Mouse (Mus musculus): ENCODE data around the gene Tspan2. TPM values are rescaled to one million over a fixed set of nuclear protein-coding genes. Genes with fewer than 3 reads are reported as not detected.

Tspan2 gene
- total and polyA plus RNA-seq, 3 experiments, result 0.11 TPM; not detected in 2

DNA sequence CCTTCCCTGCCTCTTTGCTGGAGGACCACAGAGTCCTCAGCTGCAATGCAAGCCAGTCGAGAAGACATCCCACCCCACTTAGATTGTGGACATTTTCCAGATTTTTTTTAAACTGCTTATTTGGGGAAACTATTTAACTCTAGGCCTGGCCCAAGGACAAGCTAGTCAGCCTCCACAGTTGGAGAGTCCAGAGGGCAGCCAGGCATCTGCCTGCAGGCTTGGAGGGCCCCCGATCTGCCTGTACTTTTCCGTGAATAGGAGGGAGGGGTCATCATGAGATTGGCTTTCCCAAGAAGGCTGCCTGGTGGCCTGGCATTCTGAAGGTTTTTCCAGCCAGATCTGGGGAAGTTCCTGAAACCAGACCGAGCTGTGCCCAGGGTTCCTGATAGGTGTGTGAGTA, 33.0 kb upstream of the Tspan2 start:
- H3K4me1 ChIP-seq (ENCODE audit: insufficient read depth, low read depth, low read length), result no peaks in the 10 kb centered on the region
- H3K4me3 ChIP-seq (ENCODE audit: low read depth, low read length), result no peak overlapping the region
- no peaks in the 10 kb centered on the region for H3K36me3 ChIP-seq (replicated peaks)
- ATAC-seq (ENCODE audit: extremely low read depth, insufficient number of reproducible peaks, low FRiP score, poor library complexity, severe bottlenecking), result no peak
- H3K27me3 ChIP-seq (ENCODE audit: insufficient read depth, low read length), result no peaks in the 10 kb centered on the region
- DNase-seq (ENCODE audit: low spot score), result no peak
- no peaks in the 10 kb centered on the region for H3K9me3 ChIP-seq (replicated peaks)
- TF ChIP-seq GATA2 (IDR thresholded peaks at IDR 0.05; ENCODE audit: borderline replicate concordance, low read depth, low read length), result no peak
- no peak for TF ChIP-seq POLR2AphosphoS5 (IDR thresholded peaks at IDR 0.05; ENCODE audit: insufficient replicate concordance, low read depth, low read length)
- no peak for TF ChIP-seq TAL1 (conservative IDR thresholded peaks at IDR 0.05; ENCODE audit: low read depth, low read length)
- TF ChIP-seq CTCF (IDR thresholded peaks at IDR 0.05; ENCODE audit: low read depth, low read length), result no peak
- no peak for TF ChIP-seq GATA1 (IDR thresholded peaks at IDR 0.05; ENCODE audit: borderline replicate concordance, low read length)

DNA sequence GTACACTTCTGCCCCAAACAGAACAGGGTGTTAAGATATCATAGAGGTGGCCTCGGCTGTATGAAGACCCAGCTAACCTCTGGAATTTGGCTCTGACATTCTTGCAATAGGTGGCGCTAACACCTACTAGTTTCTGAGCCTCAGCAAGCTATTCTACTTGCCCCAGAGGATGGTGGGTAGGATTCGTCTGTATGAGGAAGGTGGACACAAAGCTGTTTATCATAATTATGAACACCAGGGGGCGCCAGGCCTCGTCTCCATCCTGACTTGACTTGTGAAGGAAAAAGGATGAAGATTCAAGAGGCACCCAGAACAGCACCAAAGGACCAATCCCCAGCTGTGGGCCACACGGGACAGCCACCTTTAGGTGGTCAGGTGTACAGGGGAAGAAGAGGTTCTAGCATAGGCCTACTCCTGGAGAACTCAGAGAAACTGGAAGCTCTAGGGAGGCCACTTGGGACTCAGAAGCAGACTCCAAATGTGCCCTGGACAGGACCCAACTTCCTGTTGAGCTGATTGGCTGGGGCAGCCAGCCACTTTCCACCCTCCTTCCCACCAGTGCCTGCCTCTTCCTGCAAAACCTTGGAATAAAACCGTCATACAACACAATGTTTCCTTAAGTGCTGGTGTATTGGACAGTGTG, 32.3 kb upstream of the Tspan2 start:
- ATAC-seq (ENCODE audit: extremely low read depth, insufficient number of reproducible peaks, low FRiP score, poor library complexity, severe bottlenecking), result no peak; the same call in 1 of the 2 replicates
- no peak overlapping the region for H3K4me3 ChIP-seq (ENCODE audit: low read depth, low read length)

DNA sequence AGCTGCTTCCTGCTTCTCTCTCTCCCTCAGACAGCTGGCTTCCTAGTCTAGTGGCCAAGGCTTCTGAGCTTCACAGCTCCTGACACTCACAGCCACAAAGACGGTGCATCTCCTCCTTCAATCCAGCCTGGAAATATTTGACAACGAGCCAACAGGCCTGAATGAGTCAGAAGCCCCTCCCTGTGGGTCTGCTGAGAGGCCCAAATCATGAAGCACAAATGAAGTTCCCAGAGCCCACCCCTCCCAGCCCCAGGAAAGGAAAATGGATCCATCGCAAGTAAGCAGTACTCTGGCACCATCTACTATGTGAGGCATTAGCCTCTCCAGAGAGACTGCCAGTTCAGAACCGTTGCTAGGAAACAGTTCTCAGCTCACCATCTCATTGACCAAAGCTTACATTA, 30.3 kb upstream of the Tspan2 start:
- H3K36me3 ChIP-seq (replicated peaks), result no peaks in the 10 kb centered on the region
- H3K9me3 ChIP-seq (replicated peaks), result no peaks in the 10 kb centered on the region
- ATAC-seq (ENCODE audit: extremely low read depth, insufficient number of reproducible peaks, low FRiP score, poor library complexity, severe bottlenecking) (no peak), DNase-seq (ENCODE audit: low spot score) (no peak)
- H3K4me3 ChIP-seq (ENCODE audit: low read depth, low read length), result no peak overlapping the region
- no peak for TF ChIP-seq POLR2AphosphoS5 (IDR thresholded peaks at IDR 0.05; ENCODE audit: insufficient replicate concordance, low read depth, low read length)
- TF ChIP-seq TAL1 (conservative IDR thresholded peaks at IDR 0.05; ENCODE audit: low read depth, low read length), result no peak
- no peak for TF ChIP-seq GATA1 (IDR thresholded peaks at IDR 0.05; ENCODE audit: borderline replicate concordance, low read length)
- TF ChIP-seq CTCF (IDR thresholded peaks at IDR 0.05; ENCODE audit: low read depth, low read length), result no peak
- no peak for TF ChIP-seq GATA2 (IDR thresholded peaks at IDR 0.05; ENCODE audit: borderline replicate concordance, low read depth, low read length)
- H3K4me1 ChIP-seq (ENCODE audit: insufficient read depth, low read depth, low read length), result no peaks in the 10 kb centered on the region
- no peaks in the 10 kb centered on the region for H3K27me3 ChIP-seq (ENCODE audit: insufficient read depth, low read length)

More for the DNA sequence above, 32.3 kb upstream of the Tspan2 start:
- Histone ChIP-seq H3K36me3 (replicated peaks) (no peaks in the 10 kb centered on the region), H3K9me3 (replicated peaks) (no peaks in the 10 kb centered on the region), H3K4me1 (ENCODE audit: insufficient read depth, low read depth, low read length) (no peaks in the 10 kb centered on the region), H3K27me3 (ENCODE audit: insufficient read depth, low read length) (no peaks in the 10 kb centered on the region)
- TF ChIP-seq CTCF (IDR thresholded peaks at IDR 0.05; ENCODE audit: low read depth, low read length) (no peak), TAL1 (conservative IDR thresholded peaks at IDR 0.05; ENCODE audit: low read depth, low read length) (no peak), GATA2 (IDR thresholded peaks at IDR 0.05; ENCODE audit: borderline replicate concordance, low read depth, low read length) (no peak), POLR2AphosphoS5 (IDR thresholded peaks at IDR 0.05; ENCODE audit: insufficient replicate concordance, low read depth, low read length) (no peak), GATA1 (IDR thresholded peaks at IDR 0.05; ENCODE audit: borderline replicate concordance, low read length) (no peak)
- peak; percentile 19 for DNase-seq (ENCODE audit: low spot score)

DNA sequence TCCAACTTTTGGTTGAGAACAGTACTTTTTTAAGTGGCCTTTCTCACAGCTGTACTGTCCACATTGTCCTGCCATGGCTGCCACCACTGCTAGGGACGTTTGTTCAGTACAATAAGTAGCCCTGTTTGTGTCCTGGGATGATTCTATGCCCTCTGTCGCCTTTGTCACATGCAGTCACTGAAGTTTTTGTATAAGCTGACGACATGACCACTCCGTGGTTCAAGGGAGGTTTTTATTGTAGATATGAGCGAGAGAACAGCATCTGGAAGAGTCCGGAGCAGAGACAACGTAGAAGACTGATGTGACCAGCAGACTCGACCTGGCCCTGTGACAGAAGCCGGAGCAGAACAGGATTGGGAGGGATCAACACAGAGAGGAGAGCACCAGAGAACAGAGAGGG, 25.7 kb upstream of the Tspan2 start:
- DNase-seq (ENCODE audit: low spot score) (no peak), ATAC-seq (ENCODE audit: extremely low read depth, insufficient number of reproducible peaks, low FRiP score, poor library complexity, severe bottlenecking) (no peak)
- H3K27me3 ChIP-seq (ENCODE audit: insufficient read depth, low read length), result no peaks in the 10 kb centered on the region; the same call in none of the 2 replicates
- TF ChIP-seq GATA2 (IDR thresholded peaks at IDR 0.05; ENCODE audit: borderline replicate concordance, low read depth, low read length) (no peak), POLR2AphosphoS5 (IDR thresholded peaks at IDR 0.05; ENCODE audit: insufficient replicate concordance, low read depth, low read length) (no peak), TAL1 (conservative IDR thresholded peaks at IDR 0.05; ENCODE audit: low read depth, low read length) (no peak), CTCF (IDR thresholded peaks at IDR 0.05; ENCODE audit: low read depth, low read length) (no peak), GATA1 (IDR thresholded peaks at IDR 0.05; ENCODE audit: borderline replicate concordance, low read length) (no peak)
- no peaks in the 10 kb centered on the region for H3K36me3 ChIP-seq (replicated peaks)
- H3K4me3 ChIP-seq (ENCODE audit: low read depth, low read length), result no peak overlapping the region
- H3K4me1 ChIP-seq (ENCODE audit: insufficient read depth, low read depth, low read length), result no peaks in the 10 kb centered on the region
- no peaks in the 10 kb centered on the region for H3K9me3 ChIP-seq (replicated peaks)

DNA sequence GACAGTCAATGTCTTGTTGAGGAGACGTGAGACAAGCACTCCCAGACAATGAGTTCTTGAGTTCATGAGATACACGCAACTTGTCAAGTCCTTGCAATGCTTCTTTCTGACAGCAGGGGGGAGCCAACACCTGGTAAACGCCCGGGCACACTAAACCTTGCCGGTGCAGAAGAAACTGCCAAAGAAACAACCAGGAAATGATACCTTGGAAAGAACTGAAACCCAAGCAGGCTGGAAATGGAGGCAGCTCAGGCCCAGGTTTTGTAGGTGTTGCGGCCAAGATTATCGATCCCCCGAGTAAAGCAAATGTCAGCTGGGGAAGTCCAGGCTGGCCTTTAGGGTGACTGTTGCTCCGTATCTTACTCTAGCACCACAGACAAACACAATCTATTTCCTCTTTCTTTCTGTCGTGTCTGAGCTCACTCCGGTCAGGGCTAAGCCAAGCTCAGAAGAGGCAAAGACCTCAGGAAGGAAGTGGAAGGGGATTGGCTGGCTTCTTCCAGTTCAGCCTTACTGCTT, 19.2 kb upstream of the Tspan2 start:
- DNase-seq (ENCODE audit: low spot score) (peak; percentile 22), ATAC-seq (ENCODE audit: extremely low read depth, insufficient number of reproducible peaks, low FRiP score, poor library complexity, severe bottlenecking) (no peak)
- H3K4me3 ChIP-seq (ENCODE audit: low read depth, low read length), result no peak overlapping the region
- peaks cover 2% of the 10 kb centered on the region for H3K27me3 ChIP-seq (ENCODE audit: insufficient read depth, low read length)
- H3K9me3 ChIP-seq (replicated peaks), result no peaks in the 10 kb centered on the region
- TF ChIP-seq GATA1 (IDR thresholded peaks at IDR 0.05; ENCODE audit: borderline replicate concordance, low read length) (no peak), GATA2 (IDR thresholded peaks at IDR 0.05; ENCODE audit: borderline replicate concordance, low read depth, low read length) (no peak), POLR2AphosphoS5 (IDR thresholded peaks at IDR 0.05; ENCODE audit: insufficient replicate concordance, low read depth, low read length) (no peak)
- no peaks in the 10 kb centered on the region for H3K4me1 ChIP-seq (ENCODE audit: insufficient read depth, low read depth, low read length)
- no peaks in the 10 kb centered on the region for H3K36me3 ChIP-seq (replicated peaks)

DNA sequence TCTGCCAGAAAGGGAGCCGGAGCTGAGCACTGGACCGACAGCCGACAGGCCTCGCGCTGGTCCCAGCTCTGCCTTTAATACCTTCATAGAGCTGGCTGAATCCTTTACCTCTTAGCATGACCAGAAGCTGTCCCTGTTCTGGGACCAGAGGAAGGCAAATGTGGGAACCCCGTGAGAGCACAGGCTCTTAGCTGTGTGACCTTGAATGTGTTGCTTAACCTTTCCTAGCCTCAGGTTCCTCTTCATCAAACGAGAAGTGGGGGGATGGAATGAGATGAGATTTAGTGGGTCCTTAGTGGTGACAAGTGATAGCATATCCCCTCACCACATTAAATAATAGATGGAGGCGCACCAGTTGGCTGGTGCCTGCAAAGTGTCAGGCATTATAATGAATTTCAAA, 18.5 kb upstream of the Tspan2 start:
- Histone ChIP-seq H3K9me3 (replicated peaks) (no peaks in the 10 kb centered on the region), H3K27me3 (ENCODE audit: insufficient read depth, low read length) (peaks cover 2% of the 10 kb centered on the region), H3K36me3 (replicated peaks) (no peaks in the 10 kb centered on the region), H3K4me1 (ENCODE audit: insufficient read depth, low read depth, low read length) (no peaks in the 10 kb centered on the region), H3K4me3 (ENCODE audit: low read depth, low read length) (no peak overlapping the region)
- ATAC-seq (ENCODE audit: extremely low read depth, insufficient number of reproducible peaks, low FRiP score, poor library complexity, severe bottlenecking) (no peak), DNase-seq (ENCODE audit: low spot score) (no peak)
- TF ChIP-seq CTCF (IDR thresholded peaks at IDR 0.05; ENCODE audit: low read depth, low read length), result no peak
- TF ChIP-seq POLR2AphosphoS5 (IDR thresholded peaks at IDR 0.05; ENCODE audit: insufficient replicate concordance, low read depth, low read length), result no peak
- TF ChIP-seq GATA2 (IDR thresholded peaks at IDR 0.05; ENCODE audit: borderline replicate concordance, low read depth, low read length), result no peak
- no peak for TF ChIP-seq TAL1 (conservative IDR thresholded peaks at IDR 0.05; ENCODE audit: low read depth, low read length)
- no peak for TF ChIP-seq GATA1 (IDR thresholded peaks at IDR 0.05; ENCODE audit: borderline replicate concordance, low read length)
